Mouse (Mus musculus) thymus, adult 2 months (tissue): ENCODE measurements around the gene Scgb2b24. TPM values are rescaled to one million over a fixed set of nuclear protein-coding genes. Genes with fewer than 3 reads are reported as not detected.

Experiments
- DNase-seq: peaks from one replicate; pipeline ENCODE4 v3.0.0; 2021
- H3K27ac ChIP-seq: fragments of 200-500 bp; 2 replicates; pipeline ENCODE4 v1.5.1; 2012; ENCODE audit warnings: low read length, control low read depth; ENCODE audit not compliant: control insufficient read depth, insufficient read depth
- H3K27me3 ChIP-seq: fragments of 200-500 bp; 2 replicates; pipeline ENCODE4 v1.6.1; 2012; ENCODE audit warnings: mild to moderate bottlenecking, low read length, moderate library complexity, mixed read lengths; ENCODE audit not compliant: control insufficient read depth, insufficient read depth
- H3K36me3 ChIP-seq: fragments of 200-500 bp; 2 replicates; pipeline ENCODE4 v1.6.1; 2012; ENCODE audit warnings: mild to moderate bottlenecking, low read length, moderate library complexity; ENCODE audit not compliant: control insufficient read depth, insufficient read depth
- H3K4me1 ChIP-seq: fragments of 200-500 bp; replicated peaks from 2 replicates; pipeline ENCODE4 v1.6.1; 2012; ENCODE audit warnings: low read length; ENCODE audit not compliant: control insufficient read depth, insufficient read depth
- H3K4me3 ChIP-seq: fragments of 200-500 bp; 2 replicates; pipeline ENCODE4 v1.5.1; 2012; ENCODE audit warnings: mild to moderate bottlenecking, low read length, control low read depth, moderate library complexity; ENCODE audit not compliant: control insufficient read depth, insufficient read depth
- CTCF ChIP-seq: fragments of 200-500 bp; IDR thresholded peaks from 2 replicates; pipeline ENCODE4 v1.5.1; 2012; ENCODE audit warnings: mild to moderate bottlenecking, control low read depth, low read length, moderate library complexity, borderline replicate concordance; ENCODE audit not compliant: control insufficient read depth, poor library complexity, insufficient read depth; ENCODE audit errors: extremely low read depth
- POLR2A ChIP-seq: fragments of 200-500 bp; IDR thresholded peaks from 2 replicates; pipeline ENCODE4 v1.6.1; 2012; ENCODE audit warnings: mild to moderate bottlenecking, low read length, control low read depth, moderate library complexity; ENCODE audit not compliant: control insufficient read depth, poor library complexity, insufficient read depth; ENCODE audit errors: extremely low read depth
- WGBS: fragments of 180-500 bp; shearing (Covaris S2); methylation state at CpG from one replicate; pipeline ENCODE4 v1.1.7; 2018; 5-methylcytosine and 5-hydroxymethylcytosine counted together
- polyA plus RNA-seq: library from polyadenylated mRNA; depleted of rRNA; stranded (reverse); fragments of >200 nt; gene quantifications from 2 replicates; pipeline ENCODE4 v1.2.3, GENCODE M21; 2012; rRNA removed

Gene Scgb2b24
- polyA plus RNA-seq: not detected in 2 replicates

DNA sequence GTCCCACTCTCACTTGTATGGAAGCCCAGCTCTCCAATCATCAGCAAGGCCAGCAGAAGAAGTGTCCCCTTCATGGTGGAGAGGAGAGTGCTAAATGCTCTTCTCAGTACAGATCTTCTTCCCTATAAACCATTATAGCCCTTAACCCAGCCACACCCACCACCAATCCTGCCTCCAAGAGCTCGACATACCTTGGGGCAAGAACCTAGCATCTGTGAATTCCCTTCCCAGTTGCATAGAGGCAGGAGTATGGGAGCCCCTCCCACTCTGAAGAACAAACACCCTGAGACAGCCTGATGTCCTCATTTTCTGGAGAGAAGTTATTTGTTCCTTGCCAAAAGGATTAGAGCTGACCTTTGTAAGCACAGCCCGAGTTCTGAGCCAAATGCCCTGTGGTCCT is at the start of gene Scgb2b24:
Gene Scgb2b24 (minus strand): TSS at position 101 of the 400 bp plus-strand sequence.
- 90% methylated on average over 2 of the region's 2 CpGs for WGBS
- no peak for DNase-seq
- H3K4me1 ChIP-seq: no peaks in the 10 kb centered on the region
- H3K27ac ChIP-seq: no peak within 1 kb of the TSS
- no peaks in the 10 kb centered on the region for H3K27me3 ChIP-seq
- no peaks in the 10 kb centered on the region for H3K36me3 ChIP-seq
- H3K4me3 ChIP-seq: no peak within 1 kb of the TSS
- TF ChIP-seq POLR2A (no peak), CTCF (no peak)

DNA sequence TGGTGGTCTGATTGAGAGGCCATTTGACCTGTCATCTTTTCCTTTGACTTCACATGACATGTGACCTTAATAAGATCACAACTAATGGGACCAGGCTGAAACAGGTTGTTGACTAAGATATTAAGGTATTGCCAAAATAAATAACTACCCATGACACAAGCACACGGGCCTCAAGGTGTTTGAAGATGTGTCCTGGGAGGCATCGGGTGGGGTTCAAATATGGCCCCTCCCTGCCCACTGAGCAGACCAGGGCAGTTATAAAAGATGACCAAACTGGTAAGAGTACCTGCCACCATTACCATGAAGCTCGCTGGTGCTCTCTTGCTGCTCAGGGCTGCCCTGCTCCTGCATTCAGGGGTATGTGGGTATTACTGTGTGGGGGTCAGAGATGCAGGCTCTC is 4.4 kb upstream of the Scgb2b24 start, which contains the start of gene Scgb1b24:
Gene Scgb1b24 (plus strand): TSS at position 301 of the 400 bp plus-strand sequence.
- H3K27me3 ChIP-seq: no peaks in the 10 kb centered on the region

DNA sequence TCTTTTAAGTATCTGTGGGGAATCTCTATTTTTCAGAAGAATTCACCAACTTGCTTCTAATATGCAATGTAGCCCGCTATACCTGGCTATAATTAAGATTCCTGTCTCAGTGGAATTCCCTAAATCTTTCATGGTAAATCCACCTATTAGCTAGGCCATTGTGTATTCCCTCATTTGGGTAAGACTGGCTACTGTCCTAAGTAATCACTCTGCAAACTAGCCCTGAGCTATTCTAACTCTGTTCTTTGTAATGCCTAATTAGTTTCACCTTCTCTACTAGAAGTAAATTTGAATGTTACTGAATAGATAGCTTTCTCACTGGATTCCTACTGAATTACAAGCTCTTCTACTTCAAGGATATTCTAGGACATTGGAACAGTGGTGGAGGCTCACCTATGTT is 49.2 kb downstream of the Scgb2b24 start:
- Histone ChIP-seq H3K4me3 (no peak overlapping the region), H3K27ac (no peak overlapping the region), H3K36me3 (no peaks in the 10 kb centered on the region), H3K4me1 (no peaks in the 10 kb centered on the region), H3K27me3 (no peaks in the 10 kb centered on the region)
- DNase-seq: no peak
- WGBS: 23% methylated on average over 1 of the region's 1 CpGs
- TF ChIP-seq CTCF (no peak), POLR2A (no peak)

More for the DNA sequence above, 4.4 kb upstream of the Scgb2b24 start, which contains the start of gene Scgb1b24:
- 87% methylated on average over 3 of the region's 3 CpGs for WGBS
- H3K27ac ChIP-seq: no peak within 1 kb of the TSS
- no peaks in the 10 kb centered on the region for H3K4me1 ChIP-seq
- no peak for TF ChIP-seq CTCF
- no peak for TF ChIP-seq POLR2A
- no peak for DNase-seq
- H3K4me3 ChIP-seq: no peak within 1 kb of the TSS
- H3K36me3 ChIP-seq: no peaks in the 10 kb centered on the region

Other genes with a start within 250 kb of the Scgb2b24 start
- not detected in 2 replicates for gene Scgb2b21, start 218.9 kb downstream of the Scgb2b24 start, polyA plus RNA-seq
- not detected in 2 replicates for gene Scgb1b24, start 4.5 kb upstream of the Scgb2b24 start, polyA plus RNA-seq
- not detected in 2 replicates for gene Scgb2b26, start 205.7 kb upstream of the Scgb2b24 start, polyA plus RNA-seq